Mouse (Mus musculus): ENCODE data around the gene Coil. TPM values are rescaled to one million over a fixed set of nuclear protein-coding genes. Genes with fewer than 3 reads are reported as not detected.
"Not testable (repeated sequence)": the region's sequence is repeated elsewhere in the genome, so short reads cannot be mapped to it uniquely, and the experiment has no call there.

Gene Coil
- polyA plus RNA-seq, 1 experiment from 2014 or later = 27.5 TPM

DNA sequence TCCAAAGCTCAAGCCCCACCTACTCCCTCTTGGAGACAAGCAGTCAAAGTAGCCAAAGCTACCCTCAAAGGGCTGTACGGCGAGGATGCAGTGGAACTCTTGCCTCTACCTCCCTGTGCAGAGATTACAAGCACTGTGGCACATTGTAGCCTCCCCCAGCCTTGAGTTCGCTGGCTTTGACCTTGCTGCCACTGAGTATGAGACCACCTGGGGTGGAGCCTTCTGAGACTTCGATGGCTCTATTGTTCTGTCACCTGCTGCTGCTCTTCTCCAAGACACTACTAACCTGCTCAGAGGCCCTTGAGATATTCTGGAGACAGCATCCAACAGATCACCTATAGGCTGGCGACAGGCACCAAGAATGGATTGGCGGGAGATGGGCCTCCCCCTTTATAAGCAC lies 60.5 kb downstream of the Coil start:
- Histone ChIP-seq H3K27me3 (no peaks in the 10 kb centered on the region), H3K9ac (no peak overlapping the region), H3K4me2 (no peak overlapping the region), H3K36me3 (peaks cover 6% of the 10 kb centered on the region; the same call in 1 of the 2 replicates), H3K27ac (replicated peaks) (no peak overlapping the region), H3K4me1 (replicated peaks) (no peaks in the 10 kb centered on the region), H3K9me3 (no peaks in the 10 kb centered on the region), H3K4me3 (no peak overlapping the region)
- ATAC-seq (ENCODE audit: low read depth) = no peak
- 77% methylated on average over 6 of the region's 6 CpGs for WGBS

DNA sequence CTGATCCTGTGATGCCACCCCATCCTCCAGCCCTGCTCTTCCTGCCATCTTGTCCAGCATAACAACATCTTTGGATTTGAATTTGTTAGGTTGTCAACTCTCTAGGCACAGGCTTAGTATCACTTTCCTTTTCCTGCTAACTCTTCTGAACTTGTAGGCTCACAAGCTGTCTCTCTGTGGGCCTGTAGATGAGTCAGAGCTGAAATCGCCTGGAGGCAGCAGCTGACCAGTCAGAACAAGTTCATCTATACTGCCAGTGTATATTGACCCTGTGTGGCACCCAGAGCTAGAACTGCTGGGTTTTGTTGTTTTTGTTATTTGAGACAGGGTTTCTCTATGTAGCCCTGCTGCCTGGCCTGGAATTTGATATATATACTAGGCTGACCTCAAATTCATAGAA lies 61.1 kb downstream of the Coil start:
- Histone ChIP-seq H3K4me2 (no peak overlapping the region), H3K9ac (no peak overlapping the region), H3K4me1 (replicated peaks) (no peaks in the 10 kb centered on the region), H3K36me3 (peaks cover 6% of the 10 kb centered on the region; the same call in 1 of the 2 replicates), H3K27me3 (no peaks in the 10 kb centered on the region), H3K9me3 (no peaks in the 10 kb centered on the region), H3K4me3 (no peak overlapping the region), H3K27ac (replicated peaks) (no peak overlapping the region)
- no peak for ATAC-seq (ENCODE audit: low read depth)
- WGBS = 73% methylated on average over 1 of the region's 1 CpGs

DNA sequence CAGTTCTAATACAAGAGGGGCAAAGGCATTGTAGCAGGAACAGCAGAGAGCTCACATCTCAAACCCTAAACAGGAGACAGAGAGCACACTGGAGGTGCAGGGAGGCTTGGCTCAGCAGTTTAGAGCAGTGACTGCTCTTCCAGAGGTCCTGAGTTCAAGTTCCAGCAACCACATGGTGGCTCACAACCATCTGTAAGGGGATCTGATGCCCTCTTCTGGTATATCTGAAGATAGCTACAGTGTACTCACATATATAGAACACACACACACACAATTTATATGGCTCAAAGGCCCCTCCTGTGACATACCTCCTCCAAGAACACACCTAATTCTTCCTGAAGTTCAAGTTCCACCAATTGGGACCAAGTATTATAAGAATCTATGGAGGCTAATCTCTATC lies 64.5 kb downstream of the Coil start:
- Histone ChIP-seq H3K27ac (replicated peaks) (no peak overlapping the region), H3K9ac (no peak overlapping the region), H3K27me3 (no peaks in the 10 kb centered on the region), H3K4me1 (replicated peaks) (no peaks in the 10 kb centered on the region), H3K36me3 (peaks cover 31% of the 10 kb centered on the region), H3K4me2 (no peak overlapping the region), H3K9me3 (no peaks in the 10 kb centered on the region), H3K4me3 (no peak overlapping the region)
- ATAC-seq (ENCODE audit: low read depth) = no peak

DNA sequence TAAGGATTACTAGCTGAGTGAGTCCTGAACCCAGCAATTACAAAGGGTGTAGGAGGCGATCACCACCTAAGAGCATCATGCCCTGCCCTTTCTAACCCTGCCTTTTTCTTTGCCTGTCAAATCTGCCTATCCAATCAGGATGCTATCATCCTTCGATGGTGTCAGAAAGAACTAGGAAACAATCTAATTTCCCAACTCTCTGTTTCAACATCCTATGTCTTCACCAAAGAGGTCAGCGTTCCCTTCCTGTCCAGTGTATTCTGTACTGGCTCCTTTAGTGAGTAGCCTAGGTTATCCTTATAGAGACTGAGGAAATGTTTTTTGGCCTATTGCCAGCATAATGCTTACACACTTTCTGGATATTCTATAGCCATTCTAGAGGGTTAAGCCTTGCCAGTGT lies 65.5 kb downstream of the Coil start:
- Histone ChIP-seq H3K36me3 (peaks cover 40% of the 10 kb centered on the region), H3K9ac (no peak overlapping the region), H3K27ac (replicated peaks) (no peak overlapping the region), H3K9me3 (no peaks in the 10 kb centered on the region), H3K4me1 (replicated peaks) (no peaks in the 10 kb centered on the region), H3K4me2 (no peak overlapping the region), H3K27me3 (no peaks in the 10 kb centered on the region), H3K4me3 (no peak overlapping the region)
- no peak for ATAC-seq (ENCODE audit: low read depth)
- 86% methylated on average over 3 of the region's 3 CpGs for WGBS

DNA sequence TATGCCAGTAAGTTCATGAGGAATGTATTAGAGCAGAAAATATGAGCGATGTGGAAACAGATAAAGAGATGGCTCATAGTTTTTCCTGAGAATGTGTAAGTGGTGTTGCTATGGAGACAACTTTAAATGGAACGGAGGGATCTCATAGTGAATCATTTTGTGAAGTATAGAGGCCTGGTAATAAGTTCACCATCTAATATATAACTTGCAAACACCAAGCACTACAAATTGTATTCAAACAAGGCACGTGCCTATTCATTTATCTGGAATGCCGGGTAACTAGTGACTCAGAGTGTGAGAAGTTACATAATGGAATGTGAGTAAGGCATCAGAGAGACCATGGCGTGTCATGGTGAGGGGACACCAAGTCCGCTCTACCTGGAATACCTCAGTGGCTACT lies 68.4 kb downstream of the Coil start:
- Histone ChIP-seq H3K36me3 (peaks cover 67% of the 10 kb centered on the region), H3K27me3 (no peaks in the 10 kb centered on the region), H3K9ac (no peak overlapping the region), H3K4me2 (no peak overlapping the region), H3K27ac (replicated peaks) (no peak overlapping the region), H3K9me3 (no peaks in the 10 kb centered on the region), H3K4me3 (no peak overlapping the region), H3K4me1 (replicated peaks) (no peaks in the 10 kb centered on the region)
- no peak for ATAC-seq (ENCODE audit: low read depth)
- 88% methylated on average over 6 of the region's 6 CpGs for WGBS

DNA sequence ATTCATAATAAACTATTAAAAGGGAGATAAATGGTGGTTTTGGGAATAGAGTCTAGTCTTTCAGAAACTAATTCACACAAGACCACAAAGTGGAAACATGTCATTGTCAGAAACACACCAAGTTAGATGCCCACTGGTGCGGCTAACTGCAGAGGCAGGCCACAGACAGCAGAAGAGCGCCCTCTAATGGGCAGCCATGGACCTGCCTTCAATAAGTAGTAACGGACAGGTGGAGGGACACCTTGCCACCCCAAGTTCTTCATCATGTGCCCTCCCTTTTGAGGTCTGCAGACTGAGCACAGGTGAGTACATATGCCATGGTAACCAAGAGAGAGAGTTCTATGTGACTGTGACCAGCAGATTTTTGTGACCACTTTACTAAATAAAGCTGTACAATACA lies 69.3 kb downstream of the Coil start:
- ATAC-seq (ENCODE audit: low read depth) = no peak
- Histone ChIP-seq H3K4me1 (replicated peaks) (no peaks in the 10 kb centered on the region), H3K27me3 (no peaks in the 10 kb centered on the region), H3K9ac (no peak overlapping the region), H3K9me3 (no peaks in the 10 kb centered on the region), H3K36me3 (peaks cover 71% of the 10 kb centered on the region), H3K4me3 (no peak overlapping the region), H3K27ac (replicated peaks) (no peak overlapping the region), H3K4me2 (no peak overlapping the region)
- WGBS = 34% methylated on average over 3 of the region's 3 CpGs

DNA sequence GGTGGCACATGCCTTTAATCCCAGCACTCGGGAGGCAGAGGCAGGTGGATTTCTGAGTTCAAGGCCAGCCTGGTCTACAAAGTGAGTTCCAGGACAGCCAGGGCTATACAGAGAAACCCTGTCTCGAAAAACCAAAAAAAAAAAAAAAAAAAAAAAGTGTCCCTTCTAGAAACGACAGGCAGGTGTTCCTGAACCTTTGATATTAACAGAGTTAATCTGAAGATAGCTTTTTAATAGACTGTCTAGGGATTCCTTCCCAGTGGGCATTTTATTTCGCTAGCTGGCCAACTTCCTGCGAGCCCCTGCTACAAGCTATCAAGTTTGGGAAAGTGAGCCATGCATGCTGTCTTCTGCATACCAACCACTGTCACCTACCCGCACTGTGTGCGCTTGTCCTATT lies 71.0 kb downstream of the Coil start:
- H3K27me3 ChIP-seq; H3K4me3 ChIP-seq; H3K4me1 ChIP-seq (replicated peaks); H3K4me2 ChIP-seq; H3K9me3 ChIP-seq; H3K27ac ChIP-seq (replicated peaks); ATAC-seq (ENCODE audit: low read depth); H3K9ac ChIP-seq: not testable (repeated sequence)
- WGBS = 94% methylated on average over 6 of the region's 7 CpGs
- peaks cover 85% of the 10 kb centered on the region for H3K36me3 ChIP-seq

Other genes with a start within 250 kb of the Coil start
- 25.7 and 25.9 TPM in 2 replicates for gene Akap1, start 105.7 kb upstream of the Coil start, polyA plus RNA-seq (2015; fragmentation: Nextera tagmentation; extraction: Ambion mirVana)
- 25.7 and 27.4 TPM in 2 replicates for gene Scpep1, start 14.8 kb upstream of the Coil start, polyA plus RNA-seq (2015; fragmentation: Nextera tagmentation; extraction: Ambion mirVana)
- not detected in 2 replicates for gene Elobl, start 3.3 kb upstream of the Coil start, polyA plus RNA-seq (2015; fragmentation: Nextera tagmentation; extraction: Ambion mirVana)
- 5.0 and 5.5 TPM in 2 replicates for gene Trim25, start 29.1 kb downstream of the Coil start, polyA plus RNA-seq (2015; fragmentation: Nextera tagmentation; extraction: Ambion mirVana)
- gene Dgke, start 96.6 kb downstream of the Coil start, polyA plus RNA-seq (2015; fragmentation: Nextera tagmentation; extraction: Ambion mirVana) = 13.5 and 15.6 TPM in 2 replicates
- not detected in 2 replicates for gene Gm525, start 103.6 kb downstream of the Coil start, polyA plus RNA-seq (2015; fragmentation: Nextera tagmentation; extraction: Ambion mirVana)